Mouse (Mus musculus) heart, postnatal 25 days (tissue): ENCODE measurements around the gene Fbxl20. TPM values are rescaled to one million over a fixed set of nuclear protein-coding genes. Genes with fewer than 3 reads are reported as not detected.

ENCODE experiments used
- DNase-seq: peaks from one replicate; pipeline ENCODE4 v3.0.0; 2022; ENCODE audit warnings: low spot score
- intact Hi-C: fragments of 180-260 bp; cut with DNase I; formaldehyde crosslinking; loops from one replicate; pipeline ENCODE4 v1.15.1; 2025
- total RNA-seq, 2 experiments: library from RNA; stranded (reverse); gene quantifications; 2 replicates each; pipeline ENCODE4 v1.2.3; 2021

Fbxl20 gene
- total RNA-seq, 2 experiments from 2014 or later, result 21.4 to 23.1 TPM

GRCm38 (mm10) chr11:98052129-98052988 lies 97.8 kb downstream of the Fbxl20 start:
- intact Hi-C loops, result no loop called here
- no peak for DNase-seq

- intact Hi-C loops, result no loop called here
- DNase-seq, result no peak
Observed at GRCm38 (mm10) chr11:98051611-98052128, 98.5 kb downstream of the Fbxl20 start.

- DNase-seq, result no peak
- intact Hi-C loops, result no loop called here
Observed at GRCm38 (mm10) chr11:98050940-98051339, 99.3 kb downstream of the Fbxl20 start.

- intact Hi-C loops, result no loop called here
- DNase-seq, result no peak
Observed at GRCm38 (mm10) chr11:98050520-98050815, 99.7 kb downstream of the Fbxl20 start.

- no peak for DNase-seq
- intact Hi-C loops, result no loop called here
Observed at GRCm38 (mm10) chr11:98049672-98050519, 100.3 kb downstream of the Fbxl20 start.

- intact Hi-C loops, result no loop called here
Observed at GRCm38 (mm10) chr11:98047745-98048144, 102.5 kb downstream of the Fbxl20 start.

GRCm38 (mm10) chr11:98046466-98046865 lies 103.7 kb downstream of the Fbxl20 start:
- DNase-seq, result no peak
- intact Hi-C loops, result no loop called here

More at GRCm38 (mm10) chr11:98047745-98048144, 102.5 kb downstream of the Fbxl20 start:
- no peak for DNase-seq

- intact Hi-C loops, result no loop called here
- DNase-seq, result no peak
Observed at GRCm38 (mm10) chr11:98045596-98045995, 104.6 kb downstream of the Fbxl20 start.

- intact Hi-C loops, result no loop called here
Observed at GRCm38 (mm10) chr11:98044074-98044473, 106.1 kb downstream of the Fbxl20 start.

GRCm38 (mm10) chr11:98042741-98043140 lies 107.5 kb downstream of the Fbxl20 start:
- no peak for DNase-seq
- intact Hi-C loops, result no loop called here

More at GRCm38 (mm10) chr11:98044074-98044473, 106.1 kb downstream of the Fbxl20 start:
- DNase-seq, result no peak

GRCm38 (mm10) chr11:98040975-98041374 lies 109.2 kb downstream of the Fbxl20 start:
- no peak for DNase-seq
- intact Hi-C loops, result no loop called here

GRCm38 (mm10) chr11:98037871-98038270 lies 112.3 kb downstream of the Fbxl20 start:
- DNase-seq, result no peak
- intact Hi-C loops, result no loop called here

GRCm38 (mm10) chr11:98035977-98036377 lies 114.2 kb downstream of the Fbxl20 start:
- DNase-seq, result no peak
- intact Hi-C loops, result no loop called here

GRCm38 (mm10) chr11:98034840-98035239 lies 115.4 kb downstream of the Fbxl20 start:
- DNase-seq, result no peak
- intact Hi-C loops, result loop anchor here (5.0 kb wide), 1 partner anchor 157 kb away; the partner anchor contains the start of gene Med1

- intact Hi-C loops, result loop anchor here (5.0 kb wide), 1 partner anchor 158 kb away; the partner anchor contains the start of gene Med1
- DNase-seq, result no peak
Observed at GRCm38 (mm10) chr11:98034061-98034460, 116.1 kb downstream of the Fbxl20 start.

Other genes with a start within 250 kb of the Fbxl20 start
- gene Plxdc1, start 164.0 kb downstream of the Fbxl20 start, total RNA-seq, result 1 to 10 TPM; 5.4 to 6.0 TPM
- gene Arl5c, start 154.2 kb downstream of the Fbxl20 start, total RNA-seq, result under 1 TPM; 0.57 to 0.92 TPM
- gene Cacnb1, start 127.4 kb downstream of the Fbxl20 start, total RNA-seq, result 1 to 10 TPM; 6.0 to 6.8 TPM
- 100 to 1,000 TPM; 539 to 575 TPM for gene Rpl19, start 123.7 kb downstream of the Fbxl20 start, total RNA-seq
- under 1 TPM; 0.13 to 0.25 TPM for gene Stac2, start 96.9 kb downstream of the Fbxl20 start, total RNA-seq
- 10 to 100 TPM; 40.0 to 40.6 TPM for gene Med1, start 42.9 kb upstream of the Fbxl20 start, total RNA-seq
- 10 to 100 TPM; 20.7 to 23.0 TPM for gene Cdk12, start 52.7 kb upstream of the Fbxl20 start, total RNA-seq
- gene Neurod2, start 179.2 kb upstream of the Fbxl20 start, total RNA-seq, result not detected
- gene Ppp1r1b, start 198.0 kb upstream of the Fbxl20 start, total RNA-seq, result 1 to 10 TPM; 5.3 to 5.8 TPM
- gene Stard3, start 208.0 kb upstream of the Fbxl20 start, total RNA-seq, result 10 to 100 TPM; 19.7 to 24.9 TPM
- gene Tcap, start 233.4 kb upstream of the Fbxl20 start, total RNA-seq, result 1,000 to 10,000 TPM; 1,084 to 2,520 TPM
- 1 to 10 TPM; 1.3 to 1.7 TPM for gene Pnmt, start 236.0 kb upstream of the Fbxl20 start, total RNA-seq